Mouse (Mus musculus) layer of hippocampus, postnatal 10 days (tissue): Measurements from ENCODE around the gene Rpl18. TPM values are rescaled to one million over a fixed set of nuclear protein-coding genes. Genes with fewer than 3 reads are reported as not detected.

Experiments
- DNase-seq, 2 experiments: peaks; one replicate each; pipeline ENCODE4 v3.0.0; 2021; ENCODE audit warnings: low spot score in 2 of 2
- total RNA-seq, 2 experiments: library from RNA; stranded (reverse); gene quantifications; 2 replicates each; pipeline ENCODE4 v1.2.3; 2021

Gene Rpl18
- total RNA-seq, 2 experiments from 2014 or later, result 497 to 584 TPM

DNA sequence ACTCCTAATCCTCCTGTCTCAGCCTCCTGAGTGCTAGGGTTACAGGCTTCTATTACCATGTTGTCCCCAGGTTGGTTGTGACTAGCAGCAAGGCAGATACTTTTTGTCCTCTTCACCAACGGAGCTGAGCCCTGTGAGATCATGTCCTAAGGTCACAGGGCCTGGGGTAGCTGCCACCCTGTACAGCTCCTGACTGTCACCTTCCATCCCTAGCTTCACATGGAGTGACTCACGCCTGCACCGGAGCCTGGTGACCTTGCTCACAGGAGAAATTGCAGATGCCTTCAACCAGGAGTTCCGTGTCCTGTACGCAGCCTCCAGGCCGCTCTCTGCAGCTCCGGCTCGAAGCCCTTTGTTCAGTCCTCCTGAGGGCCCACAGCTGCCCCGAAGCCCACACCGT is 11.2 kb downstream of the Rpl18 start:
- no peak for DNase-seq

DNA sequence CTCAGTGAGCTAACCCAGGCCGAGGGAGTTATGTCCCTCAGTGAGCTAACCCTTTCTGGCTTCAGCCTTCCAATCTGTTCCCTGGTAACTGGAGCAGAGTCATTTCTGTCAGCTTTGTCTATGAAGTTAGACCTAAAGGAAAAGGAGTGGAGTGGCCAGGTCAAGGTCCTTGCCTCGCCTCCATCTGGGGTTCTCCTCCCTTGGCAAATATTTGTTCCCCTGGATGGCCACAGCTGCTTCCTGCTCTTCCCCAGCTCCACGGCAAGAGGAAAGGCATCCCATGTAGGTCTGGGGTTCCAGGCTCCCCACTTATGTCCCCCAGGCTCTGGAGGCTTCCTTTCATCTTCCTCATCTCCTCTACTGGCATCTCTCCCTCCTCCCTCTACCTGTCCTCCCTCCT is 12.4 kb downstream of the Rpl18 start:
- DNase-seq, result no peak

DNA sequence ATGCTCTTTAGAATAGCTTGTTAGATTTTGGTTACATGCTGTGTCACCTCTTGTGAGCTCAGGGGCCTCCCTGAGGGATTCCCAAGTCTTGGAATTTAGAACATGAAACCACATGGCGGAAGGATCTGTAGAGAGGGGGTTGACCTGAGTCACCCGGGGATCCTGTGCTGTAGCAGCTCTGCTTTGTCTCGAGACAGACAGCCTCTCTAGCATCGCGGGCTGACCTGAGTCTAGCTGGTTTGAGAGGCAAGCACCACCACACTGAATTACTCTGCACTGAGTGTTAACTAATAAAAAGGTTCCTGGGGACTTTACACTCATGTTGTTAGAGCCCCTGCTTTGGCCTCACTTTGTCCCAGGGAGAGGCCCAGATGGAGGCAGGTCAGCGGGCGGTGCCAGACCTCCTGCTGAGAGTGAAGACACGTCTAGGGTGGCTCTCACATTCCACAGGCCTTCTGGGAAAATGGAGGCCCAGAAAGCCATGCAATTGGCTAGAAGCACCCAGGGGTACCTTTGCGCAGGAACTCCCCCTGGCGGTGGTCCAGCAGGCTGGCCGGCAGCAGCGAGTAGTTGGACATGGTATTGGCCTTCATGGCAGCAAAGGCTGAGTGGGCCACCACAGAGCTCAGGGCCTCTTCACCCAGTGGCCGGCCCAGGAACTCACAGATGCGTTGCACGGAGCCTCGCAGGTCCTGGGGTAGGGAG is 15.6 kb downstream of the Rpl18 start:
- no peak for DNase-seq

DNA sequence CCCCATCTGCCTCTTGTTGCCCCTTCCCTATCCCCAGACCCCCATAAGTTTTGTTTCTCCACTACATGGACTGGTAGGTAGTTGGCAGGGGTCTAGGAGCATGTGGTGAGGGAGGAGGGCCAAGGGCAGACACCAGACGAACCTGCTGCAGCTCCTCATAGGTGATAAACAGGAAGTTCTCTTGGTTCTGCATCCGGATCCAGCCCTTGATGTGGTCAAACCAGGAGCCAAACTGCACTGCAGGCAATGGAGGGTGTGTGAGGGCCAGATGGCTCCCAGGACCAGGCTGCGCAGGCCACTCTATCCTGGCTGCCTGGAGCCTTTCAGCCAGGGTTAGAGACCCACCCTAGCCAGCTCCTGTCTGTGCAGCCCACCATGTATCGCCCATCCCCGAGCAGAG is 18.2 kb downstream of the Rpl18 start:
- DNase-seq, result no peak

DNA sequence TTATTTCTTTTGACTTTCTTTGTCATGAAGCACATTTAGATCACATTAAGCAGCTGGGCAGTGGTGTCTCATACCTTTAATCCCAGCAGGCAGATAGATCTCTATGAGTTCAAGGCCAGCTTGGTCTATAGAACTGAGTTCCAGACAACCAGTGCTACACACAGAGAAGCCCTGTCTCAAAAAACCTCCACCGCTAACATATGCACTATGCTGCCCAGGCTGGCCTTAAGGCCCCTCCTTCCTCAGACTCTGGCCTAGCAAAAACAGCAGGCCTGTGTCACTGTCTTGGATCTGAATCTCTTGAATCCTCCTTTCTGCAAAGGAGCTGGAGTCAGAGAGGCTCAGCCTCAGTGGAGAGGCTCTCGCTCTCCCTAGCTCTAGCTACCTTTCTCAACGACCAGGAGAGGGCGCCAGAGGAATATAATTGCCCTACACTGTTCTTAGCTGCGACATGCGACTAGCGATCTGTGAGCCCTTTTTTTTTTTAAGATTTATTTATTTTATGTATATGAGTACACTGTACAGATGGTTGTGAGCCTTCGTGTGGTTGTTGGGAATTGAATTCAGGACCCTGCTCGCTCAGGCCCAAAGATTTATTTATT is 24.0 kb downstream of the Rpl18 start:
- DNase-seq, result peak; percentile 89

DNA sequence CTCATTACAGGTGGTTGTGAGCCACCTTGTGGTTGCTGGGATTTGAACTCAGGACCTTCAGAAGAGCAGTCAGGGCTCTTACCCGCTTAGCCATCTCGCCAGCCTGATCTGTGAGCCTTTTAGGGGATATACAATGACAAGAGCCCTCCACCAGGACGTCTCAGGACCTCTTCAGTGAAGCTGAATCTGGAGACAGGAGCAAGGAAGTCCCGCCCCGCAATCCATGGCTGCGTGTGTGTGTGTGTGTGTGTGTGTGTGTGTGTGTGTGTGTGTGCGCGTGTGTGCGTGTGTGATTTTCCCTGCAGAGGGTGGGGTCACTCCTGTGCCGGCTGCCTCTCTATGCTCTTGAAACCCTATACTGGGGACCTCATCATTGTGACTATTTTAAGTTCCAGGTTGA is 24.6 kb downstream of the Rpl18 start:
- no peak for DNase-seq

GRCm38 (mm10) chr7:45741308-45741707 is 26.1 kb downstream of the Rpl18 start:
- no peak for DNase-seq

GRCm38 (mm10) chr7:45741777-45742176 is 26.5 kb downstream of the Rpl18 start:
- DNase-seq, result no peak

GRCm38 (mm10) chr7:45742338-45742737 is 27.1 kb downstream of the Rpl18 start:
- peak; percentile 73 to 75 for DNase-seq

- DNase-seq, result peak; percentile 64 to 69
These were observed 29.1 kb downstream of the Rpl18 start for GRCm38 (mm10) chr7:45744387-45744786.

GRCm38 (mm10) chr7:45746518-45746917 is 31.3 kb downstream of the Rpl18 start:
- DNase-seq, result no peak

GRCm38 (mm10) chr7:45747450-45747849 is 32.2 kb downstream of the Rpl18 start:
- DNase-seq, result no peak

- no peak for DNase-seq
These were observed 32.9 kb downstream of the Rpl18 start for GRCm38 (mm10) chr7:45748110-45748509.

- DNase-seq, result no peak
These were observed 34.1 kb downstream of the Rpl18 start for GRCm38 (mm10) chr7:45749401-45749800.

GRCm38 (mm10) chr7:45750162-45750561 is 34.9 kb downstream of the Rpl18 start:
- no peak for DNase-seq

- no peak for DNase-seq
These were observed 40.4 kb downstream of the Rpl18 start for GRCm38 (mm10) chr7:45755703-45756102.

GRCm38 (mm10) chr7:45759400-45759799 is 44.1 kb downstream of the Rpl18 start:
- no peak for DNase-seq

- DNase-seq, result no peak
These were observed 44.9 kb downstream of the Rpl18 start for GRCm38 (mm10) chr7:45760151-45760550.

GRCm38 (mm10) chr7:45765995-45766394 is 50.7 kb downstream of the Rpl18 start:
- no peak for DNase-seq

GRCm38 (mm10) chr7:45766764-45767163 is 51.5 kb downstream of the Rpl18 start:
- no peak for DNase-seq

GRCm38 (mm10) chr7:45767500-45767899 is 52.2 kb downstream of the Rpl18 start:
- DNase-seq, result no peak
